Mouse (Mus musculus): ENCODE measurements at regions not wholly inside any gene's neighbourhood (a gene's known extent, or its start where the extent isn't known, plus 50 kb on each side); places are given as distances from the start of the nearest gene placed in this dataset.

- DNase-seq (ENCODE audit: low read depth): peak; percentile 21
- no peak for TF ChIP-seq CTCF (IDR thresholded peaks at IDR 0.05; ENCODE audit: borderline replicate concordance, extremely low read depth, insufficient read depth, insufficient read length)
- no peak for TF ChIP-seq POLR2A (IDR thresholded peaks at IDR 0.05; ENCODE audit: borderline replicate concordance, extremely low read depth, insufficient read depth, insufficient read length, poor library complexity, severe bottlenecking)
These were observed 191.2 kb downstream of the Cd83 start for GRCm38 (mm10) chr13:43975801-43976200.

GRCm38 (mm10) chr13:43976676-43977075, 192.1 kb downstream of the Cd83 start:
- TF ChIP-seq CTCF (IDR thresholded peaks at IDR 0.05; ENCODE audit: borderline replicate concordance, extremely low read depth, insufficient read depth, insufficient read length): no peak
- no peak for TF ChIP-seq POLR2A (IDR thresholded peaks at IDR 0.05; ENCODE audit: borderline replicate concordance, extremely low read depth, insufficient read depth, insufficient read length, poor library complexity, severe bottlenecking)
- no peak for DNase-seq (ENCODE audit: low read depth)

DNA sequence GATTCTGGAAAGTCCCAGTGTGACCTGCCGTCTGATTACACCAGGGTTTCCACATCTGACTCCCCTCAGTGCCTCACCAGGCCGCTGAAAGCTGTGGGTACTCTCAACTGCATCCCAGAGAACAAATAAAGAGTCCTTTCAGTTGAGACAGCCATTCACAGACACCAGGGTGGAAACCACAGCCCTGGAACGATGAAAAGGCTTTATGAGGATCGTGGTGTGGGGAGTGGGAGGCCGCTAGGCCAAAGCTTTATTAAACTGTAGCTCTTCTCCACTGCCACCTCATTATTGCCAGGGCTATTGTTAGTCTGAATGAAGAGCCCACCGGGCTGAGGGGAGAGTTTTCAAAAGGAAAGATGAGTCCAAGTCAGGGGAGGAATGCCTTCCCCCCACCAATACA, 202.8 kb downstream of the Cd83 start:
- TF ChIP-seq CTCF (IDR thresholded peaks at IDR 0.05; ENCODE audit: borderline replicate concordance, extremely low read depth, insufficient read depth, insufficient read length) (no peak), POLR2A (IDR thresholded peaks at IDR 0.05; ENCODE audit: borderline replicate concordance, extremely low read depth, insufficient read depth, insufficient read length, poor library complexity, severe bottlenecking) (no peak)
- DNase-seq (ENCODE audit: low read depth): peak; percentile 71

- no peak for TF ChIP-seq POLR2A (IDR thresholded peaks at IDR 0.05; ENCODE audit: borderline replicate concordance, extremely low read depth, insufficient read depth, insufficient read length, poor library complexity, severe bottlenecking)
- no peak for TF ChIP-seq CTCF (IDR thresholded peaks at IDR 0.05; ENCODE audit: borderline replicate concordance, extremely low read depth, insufficient read depth, insufficient read length)
- DNase-seq (ENCODE audit: low read depth): no peak
These were observed 203.8 kb downstream of the Cd83 start for GRCm38 (mm10) chr13:43988421-43988820.

DNA sequence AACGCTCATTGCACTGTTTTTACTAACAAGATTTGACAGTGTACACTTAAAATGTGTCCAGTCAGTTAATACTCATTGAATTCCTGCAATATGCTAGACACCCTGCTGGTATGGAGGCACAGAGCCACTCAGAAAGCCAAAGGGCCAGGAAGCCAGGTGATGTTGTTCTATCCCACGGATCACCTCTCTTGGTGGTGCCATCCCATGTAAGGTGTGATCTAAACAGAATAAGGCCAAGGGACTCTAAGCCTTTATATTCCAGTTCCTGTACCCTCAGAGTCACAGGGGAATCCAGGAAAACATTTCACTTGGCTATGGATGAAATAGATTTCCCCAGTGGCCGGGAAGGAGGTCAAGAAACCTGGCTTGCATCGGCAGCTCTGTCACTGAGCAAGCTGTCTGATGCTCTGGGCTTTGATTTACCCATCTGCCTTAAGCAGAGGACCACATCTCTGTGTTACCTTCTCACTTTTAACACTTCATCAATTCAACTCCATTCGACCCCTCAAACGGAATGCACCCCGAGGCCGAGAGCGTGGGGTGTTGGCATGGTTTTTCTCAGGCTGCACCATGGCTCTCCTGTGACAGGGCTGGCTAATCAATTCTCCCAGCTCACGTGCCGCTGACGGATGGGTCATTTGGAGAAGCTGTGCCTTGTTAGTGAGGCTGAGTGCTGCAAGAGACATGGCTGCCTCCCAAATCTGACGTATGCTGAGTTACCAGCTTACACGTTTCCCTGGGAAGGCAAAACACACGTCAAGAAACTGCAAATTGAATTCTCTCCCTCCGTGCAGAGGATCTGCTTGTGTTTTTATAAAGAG, 205.9 kb downstream of the Cd83 start:
- DNase-seq (ENCODE audit: low read depth): peak; percentile 97
- TF ChIP-seq POLR2A (IDR thresholded peaks at IDR 0.05; ENCODE audit: borderline replicate concordance, extremely low read depth, insufficient read depth, insufficient read length, poor library complexity, severe bottlenecking) (no peak), CTCF (IDR thresholded peaks at IDR 0.05; ENCODE audit: borderline replicate concordance, extremely low read depth, insufficient read depth, insufficient read length) (no peak)

DNA sequence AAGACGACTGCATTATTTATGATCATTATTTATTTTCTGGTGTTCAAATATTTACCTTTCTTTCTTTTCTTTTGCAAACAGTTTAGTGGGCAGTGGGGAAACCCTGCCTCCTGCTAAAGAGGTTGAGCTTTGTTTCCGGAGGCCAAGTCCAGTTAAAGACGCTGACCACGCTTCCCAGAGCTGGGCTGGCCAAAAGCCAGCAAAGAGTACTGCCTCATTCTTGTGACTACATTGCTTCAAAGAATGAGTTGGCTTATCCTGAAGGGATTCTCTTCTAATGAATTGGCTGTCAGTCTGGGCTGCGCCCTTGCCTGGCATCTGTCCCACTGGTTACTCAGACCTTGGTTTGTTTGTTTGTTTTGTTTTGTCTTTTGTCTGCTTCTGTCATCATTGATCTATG, 207.2 kb downstream of the Cd83 start:
- peak; percentile 85 for DNase-seq (ENCODE audit: low read depth)

DNA sequence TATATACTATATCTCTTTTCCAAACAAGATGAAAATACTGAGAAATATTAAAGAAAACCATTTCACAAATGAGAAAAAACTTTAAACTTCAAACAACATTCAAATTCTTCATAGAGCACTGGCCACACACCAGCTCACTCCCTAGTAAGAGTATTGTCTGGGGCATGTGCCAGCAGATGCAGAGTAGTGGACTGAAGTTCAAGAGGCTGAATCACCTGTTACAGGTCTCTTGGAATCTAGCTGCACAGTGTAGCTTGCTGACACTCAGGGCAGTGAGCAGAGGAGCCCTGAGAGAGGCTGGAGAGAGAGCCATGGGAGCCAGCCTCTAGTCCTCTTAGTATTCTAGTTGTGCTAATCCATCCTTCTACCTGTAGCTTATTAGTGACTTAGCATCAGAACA, 208.4 kb downstream of the Cd83 start:
- DNase-seq (ENCODE audit: low read depth): no peak
- no peak for TF ChIP-seq POLR2A (IDR thresholded peaks at IDR 0.05; ENCODE audit: borderline replicate concordance, extremely low read depth, insufficient read depth, insufficient read length, poor library complexity, severe bottlenecking)
- no peak for TF ChIP-seq CTCF (IDR thresholded peaks at IDR 0.05; ENCODE audit: borderline replicate concordance, extremely low read depth, insufficient read depth, insufficient read length)

More for the DNA sequence above, 207.2 kb downstream of the Cd83 start:
- TF ChIP-seq CTCF (IDR thresholded peaks at IDR 0.05; ENCODE audit: borderline replicate concordance, extremely low read depth, insufficient read depth, insufficient read length): no peak
- no peak for TF ChIP-seq POLR2A (IDR thresholded peaks at IDR 0.05; ENCODE audit: borderline replicate concordance, extremely low read depth, insufficient read depth, insufficient read length, poor library complexity, severe bottlenecking)

- no peak for TF ChIP-seq CTCF (IDR thresholded peaks at IDR 0.05; ENCODE audit: borderline replicate concordance, extremely low read depth, insufficient read depth, insufficient read length)
- no peak for TF ChIP-seq POLR2A (IDR thresholded peaks at IDR 0.05; ENCODE audit: borderline replicate concordance, extremely low read depth, insufficient read depth, insufficient read length, poor library complexity, severe bottlenecking)
- peak; percentile 73 for DNase-seq (ENCODE audit: low read depth)
These were observed 209.8 kb downstream of the Cd83 start for GRCm38 (mm10) chr13:43994361-43994760.

- no peak for TF ChIP-seq POLR2A (IDR thresholded peaks at IDR 0.05; ENCODE audit: borderline replicate concordance, extremely low read depth, insufficient read depth, insufficient read length, poor library complexity, severe bottlenecking)
- TF ChIP-seq CTCF (IDR thresholded peaks at IDR 0.05; ENCODE audit: borderline replicate concordance, extremely low read depth, insufficient read depth, insufficient read length): no peak
These were observed 211.0 kb downstream of the Cd83 start for GRCm38 (mm10) chr13:43995623-43996022.

GRCm38 (mm10) chr13:44001861-44002545, 217.4 kb downstream of the Cd83 start:
- no peak for TF ChIP-seq CTCF (IDR thresholded peaks at IDR 0.05; ENCODE audit: borderline replicate concordance, extremely low read depth, insufficient read depth, insufficient read length)
- no peak for TF ChIP-seq POLR2A (IDR thresholded peaks at IDR 0.05; ENCODE audit: borderline replicate concordance, extremely low read depth, insufficient read depth, insufficient read length, poor library complexity, severe bottlenecking)
- peak; percentile 73 for DNase-seq (ENCODE audit: low read depth)

More at GRCm38 (mm10) chr13:43995623-43996022, 211.0 kb downstream of the Cd83 start:
- no peak for DNase-seq (ENCODE audit: low read depth)

DNA sequence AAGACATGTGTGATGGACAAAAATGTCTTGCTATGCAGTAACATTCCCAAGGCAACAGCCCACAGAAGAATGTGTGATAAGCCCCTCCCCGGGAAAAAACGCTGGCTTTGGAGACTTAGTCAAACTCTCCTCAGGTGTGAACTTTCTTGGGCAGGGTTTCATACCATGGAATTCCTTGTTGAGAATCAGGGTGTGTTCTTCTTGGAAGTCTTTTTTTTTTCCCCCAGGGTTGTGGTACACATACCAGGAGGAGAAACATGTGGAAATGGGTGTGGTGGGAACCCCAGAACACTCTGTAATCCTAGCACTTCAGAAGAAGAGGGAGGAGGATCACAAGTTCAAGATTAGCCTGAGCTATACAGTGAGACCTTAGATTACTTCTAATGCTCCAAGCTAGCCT, 228.3 kb downstream of the Cd83 start:
- TF ChIP-seq POLR2A (IDR thresholded peaks at IDR 0.05; ENCODE audit: borderline replicate concordance, extremely low read depth, insufficient read depth, insufficient read length, poor library complexity, severe bottlenecking) (no peak), CTCF (IDR thresholded peaks at IDR 0.05; ENCODE audit: borderline replicate concordance, extremely low read depth, insufficient read depth, insufficient read length) (no peak)
- no peak for DNase-seq (ENCODE audit: low read depth)

Data from brain, embryonic 14.5 days (tissue).